9 mouse cellular contexts compared by ENCODE assay signal in genomic region chr19:40377632-40378031, GRCm38 (mm10).
A peak's percentile ranks its signal among the peaks of the same experiment; 100 is the strongest.
DNase-seq lines count a peak whose midpoint lies in the region; ATAC-seq and TF ChIP-seq lines count a peak whose summit lies in the region.
"Had no signal": no experiment of that assay in that cellular context is flagged by ENCODE, and none has a peak within 500 bp of the region (broad histone marks: within the 10 kb centered on the region; RNA-seq: fewer than 3 reads in every experiment).

No protein-coding gene starts in this region.

- TF ChIP-seq POLR2A in brain, embryonic 14.5 days (IDR thresholded peaks at IDR 0.05; ENCODE audit: borderline replicate concordance, extremely low read depth, insufficient read depth, insufficient read length, poor library complexity, severe bottlenecking): no peak

- peak overlapping the region; percentile 55 for H3K27ac ChIP-seq in forebrain, embryonic 15.5 days (replicated peaks)
- no peak overlapping the region for H3K27ac ChIP-seq in forebrain, embryonic 12.5 days
- H3K27ac ChIP-seq: intestine, embryonic 15.5 days had no signal

- WGBS in forebrain, embryonic 15.5 days: 52% methylated on average over 14 of the region's 14 CpGs
- WGBS in forebrain, embryonic 12.5 days: 84% methylated on average over 14 of the region's 14 CpGs

- no peak overlapping the region for H3K4me2 ChIP-seq in forebrain, embryonic 15.5 days (replicated peaks)
- no peak overlapping the region for H3K4me2 ChIP-seq in forebrain, embryonic 12.5 days
- H3K4me2 ChIP-seq: intestine, embryonic 15.5 days had no signal

- no peak overlapping the region for H3K4me3 ChIP-seq in forebrain, embryonic 15.5 days
- no peak overlapping the region for H3K4me3 ChIP-seq in forebrain, embryonic 12.5 days (replicated peaks)
- H3K4me3 ChIP-seq: intestine, embryonic 15.5 days had no signal

- no peaks in the 10 kb centered on the region for H3K36me3 ChIP-seq in forebrain, embryonic 15.5 days
- H3K36me3 ChIP-seq in forebrain, embryonic 12.5 days (replicated peaks): 0 out of 2 replicates have a peak, but pooled peaks cover 5% of the 10 kb centered on the region
- H3K36me3 ChIP-seq: intestine, embryonic 15.5 days had no signal

- H3K27me3 ChIP-seq in forebrain, embryonic 15.5 days: no peaks in the 10 kb centered on the region
- no peaks in the 10 kb centered on the region for H3K27me3 ChIP-seq in forebrain, embryonic 12.5 days
- H3K27me3 ChIP-seq: intestine, embryonic 15.5 days had no signal

- H3K4me1 ChIP-seq in forebrain, embryonic 15.5 days: peaks cover 27% of the 10 kb centered on the region
- no peaks in the 10 kb centered on the region for H3K4me1 ChIP-seq in forebrain, embryonic 12.5 days
- H3K4me1 ChIP-seq: intestine, embryonic 15.5 days had no signal

- H3K9me3 ChIP-seq in forebrain, embryonic 15.5 days: no peaks in the 10 kb centered on the region
- no peaks in the 10 kb centered on the region for H3K9me3 ChIP-seq in forebrain, embryonic 12.5 days
- H3K9me3 ChIP-seq: intestine, embryonic 15.5 days had no signal

- intact Hi-C loops in heart, postnatal 14 days (cut with DNase I): no loop called here

- no peak overlapping the region for H3K9ac ChIP-seq in forebrain, embryonic 15.5 days (replicated peaks)
- H3K9ac ChIP-seq in forebrain, embryonic 12.5 days: no peak overlapping the region
- H3K9ac ChIP-seq: intestine, embryonic 15.5 days had no signal

- peak; percentile 61 for DNase-seq in brain, embryonic 14.5 days (ENCODE audit: low read depth)
- peak; percentile 99 for DNase-seq in heart, adult 11 months
- peak; percentile 65 to 73 for DNase-seq in heart, postnatal 14 days
- no peak for DNase-seq in retina, embryonic 14.5 days (ENCODE audit: low spot score)
- no peak for DNase-seq in spleen, postnatal 10 days (ENCODE audit: low spot score in 2 of 2)
- DNase-seq: lung, adult 2 months had no signal

- no peak; the same call in 1 of the 2 replicates for ATAC-seq in forebrain, embryonic 15.5 days (replicated peaks)
- ATAC-seq in forebrain, embryonic 12.5 days (ENCODE audit: low FRiP score): no peak
- ATAC-seq: intestine, embryonic 15.5 days had no signal

- TF ChIP-seq CTCF in brain, embryonic 14.5 days (IDR thresholded peaks at IDR 0.05; ENCODE audit: borderline replicate concordance, extremely low read depth, insufficient read depth, insufficient read length): no peak

Comparison
In these comparisons a context has a peak if more than half of its experiments do, and no peak if none do; other contexts are left out.
1. DNase-seq: peak in brain, embryonic 14.5 days (single experiment), heart, adult 11 months (single experiment) and heart, postnatal 14 days (2 of 2); none in retina, embryonic 14.5 days (single experiment) and spleen, postnatal 10 days (0 of 2).